Mouse (Mus musculus) layer of hippocampus, postnatal 10 days (tissue): ENCODE results near the gene Fam229a. TPM values are rescaled to one million over a fixed set of nuclear protein-coding genes. Genes with fewer than 3 reads are reported as not detected.
"Not testable (repeated sequence)": the region's sequence is repeated elsewhere in the genome, so short reads cannot be mapped to it uniquely, and the experiment has no call there.

Source experiments
- DNase-seq, 2 experiments: peaks; one replicate each; pipeline ENCODE4 v3.0.0; 2021; ENCODE audit warnings: low spot score in 2 of 2
- total RNA-seq, 2 experiments: library from RNA; stranded (reverse); gene quantifications; 2 replicates each; pipeline ENCODE4 v1.2.3; 2021

The Fam229a gene
- total RNA-seq, 2 experiments from 2014 or later, result 1.0 to 2.0 TPM

GRCm38 (mm10) chr4:129518519-129518918 lies 27.5 kb downstream of the Fam229a start:
- DNase-seq, result no peak

DNA sequence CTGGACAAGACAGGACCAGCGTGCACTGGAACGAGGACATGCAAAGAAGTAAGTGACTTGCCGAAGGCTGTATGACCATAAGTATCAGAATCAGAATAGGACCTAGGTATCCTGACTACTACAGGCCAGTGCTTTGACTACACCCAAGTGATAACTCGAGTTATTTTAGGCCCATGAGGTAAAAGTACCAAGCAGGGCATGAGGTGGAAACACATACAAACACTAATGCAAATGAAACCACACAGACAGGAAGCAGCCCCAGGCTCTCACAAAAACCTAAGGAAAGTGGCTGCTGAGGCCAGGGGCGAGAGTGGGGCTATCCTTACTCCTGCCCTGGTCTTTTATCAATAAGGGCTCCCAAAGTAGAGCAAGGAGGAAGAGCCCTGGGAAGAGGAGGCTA lies 34.3 kb downstream of the Fam229a start:
- DNase-seq, result no peak

DNA sequence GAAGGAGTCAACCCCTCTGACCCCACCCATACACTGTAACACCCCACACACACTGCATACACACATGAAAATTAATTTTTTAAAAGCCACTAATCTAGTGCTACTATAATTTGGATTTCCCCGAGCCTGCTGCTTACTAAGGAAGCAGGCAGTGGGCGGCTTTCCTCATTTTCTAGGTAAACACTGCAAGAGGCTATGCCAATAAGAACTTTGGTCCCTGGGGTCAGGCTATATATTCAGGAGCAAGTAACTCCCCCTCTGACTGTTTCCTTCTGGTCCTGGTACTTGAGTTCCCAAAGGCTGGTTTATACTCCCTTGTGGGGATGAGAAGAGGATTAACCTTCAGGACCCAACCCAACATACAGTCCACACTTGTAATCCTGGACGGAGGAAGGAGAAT lies 34.9 kb downstream of the Fam229a start:
- no peak for DNase-seq

DNA sequence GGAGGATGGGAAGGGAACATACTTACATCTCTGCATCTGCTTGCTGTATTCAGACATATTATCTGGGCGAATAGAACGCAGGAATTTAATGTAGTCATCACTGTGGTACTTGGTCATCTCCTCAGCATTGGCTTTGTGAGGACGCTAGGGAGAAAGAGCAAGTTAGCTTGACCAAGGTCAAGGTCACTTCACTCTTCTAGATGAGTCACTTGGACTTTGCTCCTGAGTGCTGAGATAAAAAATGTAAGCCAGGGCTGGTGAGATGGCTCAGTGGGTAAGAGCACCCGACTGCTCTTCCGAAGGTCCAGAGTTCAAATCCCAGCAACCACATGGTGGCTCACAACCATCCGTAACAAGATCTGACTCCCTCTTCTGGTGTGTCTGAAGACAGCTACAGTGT lies 37.9 kb downstream of the Fam229a start:
- not testable (repeated sequence) for DNase-seq

GRCm38 (mm10) chr4:129540012-129540411 lies 49.0 kb downstream of the Fam229a start:
- DNase-seq, result peak; percentile 22 to 30

Other genes starting within 250 kb of the Fam229a start
- gene C77080, start 229.8 kb upstream of the Fam229a start, total RNA-seq, result 10 to 100 TPM; 11.4 to 12.1 TPM
- gene Sync, start 203.6 kb upstream of the Fam229a start, total RNA-seq, result 1 to 10 TPM; 1.6 to 1.7 TPM
- gene Rbbp4, start 155.8 kb upstream of the Fam229a start, total RNA-seq, result 100 to 1,000 TPM; 124 to 139 TPM
- 10 to 100 TPM; 26.9 to 30.2 TPM for gene Zbtb8os, start 155.5 kb upstream of the Fam229a start, total RNA-seq
- gene Zbtb8a, start 113.1 kb upstream of the Fam229a start, total RNA-seq, result 1 to 10 TPM; 7.8 to 8.0 TPM
- gene Zbtb8b, start 50.3 kb upstream of the Fam229a start, total RNA-seq, result 1 to 10 TPM; 4.4 to 5.1 TPM
- 10 to 100 TPM; 41.4 to 46.9 TPM for gene Bsdc1, start 29.6 kb upstream of the Fam229a start, total RNA-seq
- under 1 TPM; 0.37 to 0.51 TPM for gene Tssk3, start 168 bp upstream of the Fam229a start, total RNA-seq
- 100 to 1,000 TPM; 713 to 734 TPM for gene Marcksl1, start 22.4 kb downstream of the Fam229a start, total RNA-seq
- gene Hdac1, start 51.5 kb downstream of the Fam229a start, total RNA-seq, result 10 to 100 TPM; 40.5 to 40.9 TPM
- 1 to 10 TPM; 9.1 to 9.3 TPM for gene Lck, start 82.5 kb downstream of the Fam229a start, total RNA-seq
- not detected for gene Fam167b, start 87.4 kb downstream of the Fam229a start, total RNA-seq
- gene Eif3i, start 109.5 kb downstream of the Fam229a start, total RNA-seq, result 100 to 1,000 TPM; 136 to 140 TPM
- gene Tmem234, start 109.5 kb downstream of the Fam229a start, total RNA-seq, result 10 to 100 TPM; 95.6 to 99.1 TPM
- 1 to 10 TPM; 3.1 to 5.3 TPM for gene Dcdc2b, start 123.1 kb downstream of the Fam229a start, total RNA-seq
- 10 to 100 TPM; 27.5 to 27.6 TPM for gene Iqcc, start 127.9 kb downstream of the Fam229a start, total RNA-seq
- gene Ccdc28b, start 132.8 kb downstream of the Fam229a start, total RNA-seq, result 100 to 1,000 TPM; 123 to 140 TPM
- 10 to 100 TPM; 41.4 to 46.8 TPM for gene Txlna, start 149.9 kb downstream of the Fam229a start, total RNA-seq
- gene Kpna6, start 181.6 kb downstream of the Fam229a start, total RNA-seq, result 10 to 100 TPM; 74.7 to 90.0 TPM
- gene Tmem39b, start 205.6 kb downstream of the Fam229a start, total RNA-seq, result 10 to 100 TPM; 13.0 to 13.1 TPM